Mouse (Mus musculus): ENCODE measurements at regions not wholly inside any gene's neighbourhood (a gene's known extent, or its start where the extent isn't known, plus 50 kb on each side); places are given as distances from the start of the nearest gene placed in this dataset.

GRCm38 (mm10) chr19:6684921-6685320 is 142.1 kb upstream of the Slc22a12 start:
- intact Hi-C loops (cut with DNase I), result no loop called here
- no peak for DNase-seq (ENCODE audit: low spot score in 2 of 2)

DNA sequence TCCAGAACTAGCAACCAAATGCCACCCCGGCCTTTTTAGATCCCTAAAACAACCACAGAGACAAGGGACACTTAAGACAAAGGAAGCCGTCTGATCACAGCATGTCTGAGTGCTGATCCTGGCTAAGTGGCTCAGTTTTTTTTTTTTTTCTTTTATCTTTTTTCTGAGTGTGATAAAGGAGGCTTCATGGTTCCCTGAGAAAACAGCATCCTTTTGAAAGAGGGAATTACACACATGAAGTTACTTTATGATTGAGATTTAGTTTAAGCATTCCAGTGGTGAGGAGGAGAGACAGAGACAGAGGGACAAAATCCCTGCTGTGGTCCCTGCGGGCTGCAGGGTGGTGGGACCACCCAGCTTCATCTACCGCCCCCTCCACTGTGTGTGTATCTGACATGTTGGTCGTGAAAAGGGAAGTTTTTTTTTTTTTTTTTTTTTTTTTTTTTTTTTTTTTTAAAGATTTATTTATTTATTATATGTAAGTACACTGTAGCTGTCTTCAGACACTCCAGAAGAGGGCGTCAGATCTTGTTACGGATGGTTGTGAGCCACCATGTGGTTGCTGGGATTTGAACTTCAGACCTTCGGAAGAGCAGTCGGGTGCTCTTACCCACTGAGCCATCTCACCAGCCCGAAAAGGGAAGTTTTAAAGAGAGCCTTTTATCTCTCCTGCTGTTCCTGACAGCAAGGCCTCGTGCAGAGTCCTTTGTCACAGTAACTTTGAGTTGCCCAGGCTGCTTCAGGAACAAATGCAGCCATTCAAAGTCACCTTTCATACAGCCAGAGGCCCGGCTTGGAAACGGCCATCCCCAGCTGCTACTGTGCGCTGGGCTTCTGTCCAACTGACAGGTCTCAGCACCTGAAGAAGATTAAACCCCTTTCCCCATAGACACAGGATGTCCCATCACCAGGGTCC is 136.8 kb upstream of the Slc22a12 start:
- DNase-seq (ENCODE audit: low spot score in 2 of 2), result no peak
- intact Hi-C loops (cut with DNase I), result no loop called here

GRCm38 (mm10) chr19:6677511-6677910 is 134.7 kb upstream of the Slc22a12 start:
- intact Hi-C loops (cut with DNase I), result no loop called here

GRCm38 (mm10) chr19:6675586-6675985 is 132.8 kb upstream of the Slc22a12 start:
- intact Hi-C loops (cut with DNase I), result no loop called here
- no peak for DNase-seq (ENCODE audit: low spot score in 2 of 2)

More at GRCm38 (mm10) chr19:6677511-6677910, 134.7 kb upstream of the Slc22a12 start:
- no peak for DNase-seq (ENCODE audit: low spot score in 2 of 2)

GRCm38 (mm10) chr19:6671696-6672095 is 128.9 kb upstream of the Slc22a12 start:
- intact Hi-C loops (cut with DNase I), result no loop called here
- DNase-seq (ENCODE audit: low spot score in 2 of 2), result peak; percentile 77 to 83

GRCm38 (mm10) chr19:6669881-6670280 is 127.0 kb upstream of the Slc22a12 start:
- intact Hi-C loops (cut with DNase I), result no loop called here
- DNase-seq (ENCODE audit: low spot score in 2 of 2), result no peak

GRCm38 (mm10) chr19:6668545-6668944 is 125.7 kb upstream of the Slc22a12 start:
- no peak for DNase-seq (ENCODE audit: low spot score in 2 of 2)
- intact Hi-C loops (cut with DNase I), result no loop called here

GRCm38 (mm10) chr19:6666187-6666722 is 123.4 kb upstream of the Slc22a12 start:
- DNase-seq (ENCODE audit: low spot score in 2 of 2), result no peak

GRCm38 (mm10) chr19:6665264-6666054 is 122.6 kb upstream of the Slc22a12 start:
- intact Hi-C loops (cut with DNase I), result no loop called here
- no peak for DNase-seq (ENCODE audit: low spot score in 2 of 2)

More at GRCm38 (mm10) chr19:6666187-6666722, 123.4 kb upstream of the Slc22a12 start:
- intact Hi-C loops (cut with DNase I), result no loop called here

DNA sequence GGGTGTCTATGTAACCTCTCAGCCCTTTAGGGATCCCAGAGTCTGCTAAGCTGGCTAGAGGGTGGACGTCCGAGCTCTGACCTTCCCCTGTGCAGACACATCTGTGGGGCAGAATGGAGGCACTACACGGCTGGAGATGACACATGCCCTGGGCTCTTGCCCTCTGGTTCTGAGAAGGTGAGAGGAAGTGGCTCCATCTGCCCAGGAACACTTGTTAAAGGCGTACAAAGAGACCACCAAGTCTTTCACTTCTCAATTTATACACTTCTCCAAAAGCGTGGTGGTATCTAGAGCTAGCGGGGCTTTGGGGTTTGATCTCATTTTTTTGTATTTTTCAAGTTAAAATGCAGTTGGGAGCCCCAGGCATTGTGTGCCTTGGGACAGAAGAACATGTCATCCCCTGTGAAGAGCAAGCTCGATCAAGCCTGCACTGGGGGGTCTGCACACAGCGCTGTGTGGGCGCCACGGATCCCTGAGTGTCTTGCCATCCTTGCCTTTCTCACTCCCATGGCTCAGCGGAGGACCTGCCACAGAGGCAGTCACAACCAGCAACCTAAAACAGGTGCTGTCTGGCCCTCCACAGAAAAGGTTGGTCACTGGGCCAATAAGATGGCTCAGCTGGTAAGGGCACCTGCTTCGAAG is 121.6 kb upstream of the Slc22a12 start:
- intact Hi-C loops (cut with DNase I), result no loop called here
- DNase-seq (ENCODE audit: low spot score in 2 of 2), result no peak

DNA sequence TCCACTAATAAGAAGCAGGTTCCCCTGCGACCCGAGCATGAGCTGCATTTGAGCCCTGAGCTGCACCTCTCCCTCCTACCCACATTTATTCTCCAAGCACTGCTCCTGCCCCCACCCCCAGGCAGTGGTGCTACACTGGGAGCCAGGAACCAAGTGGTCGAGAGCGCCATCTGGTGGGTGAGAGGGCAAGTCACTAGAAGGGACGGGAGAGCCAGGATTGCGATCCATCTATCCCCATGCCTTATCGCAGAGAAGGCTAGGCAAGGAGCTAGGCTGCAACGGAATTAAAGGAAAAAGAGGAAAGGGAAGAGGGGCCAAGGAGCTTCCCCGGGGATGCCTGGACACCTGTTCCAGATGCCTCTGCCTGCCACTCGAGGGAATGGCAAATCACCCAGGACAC is 120.6 kb upstream of the Slc22a12 start:
- DNase-seq (ENCODE audit: low spot score in 2 of 2), result peak; percentile 91 to 94
- intact Hi-C loops (cut with DNase I), result loop anchor here (2.0 kb wide), 1 partner anchor 171 kb away; no protein-coding TSS in a partner anchor

DNA sequence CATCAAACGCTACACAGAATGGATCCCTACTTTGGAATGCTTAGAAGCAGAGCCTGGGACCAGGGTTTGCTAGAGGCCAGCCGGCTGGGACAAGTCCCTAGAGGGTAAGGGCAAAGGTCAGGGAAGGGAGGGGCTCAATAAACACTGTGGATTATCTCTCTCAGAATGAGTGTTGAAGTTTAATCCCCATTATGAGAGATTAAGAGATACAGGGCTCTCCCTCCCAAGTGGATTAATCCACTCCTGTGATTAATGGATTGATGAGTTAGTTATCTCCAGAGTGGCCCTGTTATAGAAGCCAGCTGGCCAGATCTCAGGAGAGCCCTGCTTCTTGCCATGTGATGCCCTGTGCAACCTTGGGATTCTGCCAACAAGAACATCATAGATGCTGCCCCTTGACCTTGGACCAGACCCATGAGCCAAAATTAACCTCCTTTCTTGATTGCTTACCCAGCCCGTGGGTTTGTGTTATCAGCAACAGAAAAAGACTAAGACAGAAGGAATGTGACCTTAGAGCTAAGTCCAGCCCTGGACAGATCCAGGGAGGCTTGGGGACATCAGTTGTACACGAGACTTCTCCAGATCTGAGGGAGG is 119.6 kb upstream of the Slc22a12 start:
- no peak for DNase-seq (ENCODE audit: low spot score in 2 of 2)
- intact Hi-C loops (cut with DNase I), result loop anchor here (2.0 kb wide), 1 partner anchor 170 kb away; no protein-coding TSS in a partner anchor

DNA sequence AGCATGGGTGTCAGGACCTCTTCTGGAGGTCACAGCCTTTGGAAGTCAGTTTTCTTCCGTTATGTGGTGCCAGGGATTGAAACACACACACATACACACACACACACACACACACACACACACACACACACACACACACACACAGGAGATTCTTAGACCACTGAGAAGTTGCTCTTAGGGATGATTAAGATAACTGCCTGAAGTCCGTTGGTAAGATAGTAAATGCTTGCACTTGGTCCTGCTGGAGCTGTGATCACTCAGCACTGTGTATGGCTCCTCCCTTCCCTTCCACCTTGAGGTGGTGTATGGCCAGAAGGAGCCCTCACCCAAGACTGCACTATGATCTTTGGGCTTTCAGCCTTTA is 118.7 kb upstream of the Slc22a12 start:
- no peak for DNase-seq (ENCODE audit: low spot score in 2 of 2)
- intact Hi-C loops (cut with DNase I), result no loop called here

GRCm38 (mm10) chr19:6660723-6661507 is 118.1 kb upstream of the Slc22a12 start:
- no peak for DNase-seq (ENCODE audit: low spot score in 2 of 2)
- intact Hi-C loops (cut with DNase I), result no loop called here

GRCm38 (mm10) chr19:6660157-6660556 is 117.3 kb upstream of the Slc22a12 start:
- no peak for DNase-seq (ENCODE audit: low spot score in 2 of 2)
- intact Hi-C loops (cut with DNase I), result no loop called here

- DNase-seq (ENCODE audit: low spot score in 2 of 2), result no peak
- intact Hi-C loops (cut with DNase I), result no loop called here
Measured at GRCm38 (mm10) chr19:6654550-6654949, 111.7 kb upstream of the Slc22a12 start.

DNA sequence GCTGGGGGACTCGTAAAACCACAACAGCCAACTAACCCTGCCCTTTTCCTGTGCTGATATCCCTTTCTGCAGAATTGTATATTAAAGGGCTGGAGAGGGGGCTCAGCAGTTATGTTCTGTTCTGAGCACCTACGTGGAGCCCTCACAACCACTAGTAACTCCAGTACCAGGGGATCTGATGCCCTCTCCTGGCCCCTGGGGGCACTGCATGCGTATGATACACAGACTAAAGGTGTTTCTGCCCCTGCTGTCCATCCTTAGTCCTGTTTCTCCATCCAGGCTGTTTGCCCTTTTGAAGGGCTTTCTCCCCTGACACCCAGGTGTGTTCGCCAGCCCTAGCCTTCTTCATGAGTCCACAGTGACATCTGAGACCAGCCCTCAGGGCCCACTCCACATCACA is 109.9 kb upstream of the Slc22a12 start:
- DNase-seq (ENCODE audit: low spot score in 2 of 2), result no peak
- intact Hi-C loops (cut with DNase I), result no loop called here

DNA sequence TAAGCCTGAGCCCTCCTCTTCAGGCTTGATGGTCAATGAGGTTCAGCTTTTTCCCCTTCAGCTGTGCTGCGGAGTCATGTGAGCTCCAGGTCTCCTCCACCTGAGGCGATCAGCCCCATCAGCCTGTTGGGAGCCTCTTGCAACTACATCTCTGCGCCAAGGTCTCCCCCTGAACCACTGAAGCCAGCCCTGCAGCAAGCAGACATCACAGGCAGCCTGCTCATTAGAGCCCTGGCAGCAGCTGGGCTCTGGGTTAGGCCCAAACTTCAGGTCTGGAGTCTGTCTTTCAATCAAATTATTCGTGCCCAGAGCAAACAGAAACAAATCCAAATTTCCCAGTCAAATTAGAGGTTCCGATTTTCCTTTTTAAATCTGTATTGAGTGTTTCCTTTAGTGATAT is 108.4 kb upstream of the Slc22a12 start:
- intact Hi-C loops (cut with DNase I), result no loop called here
- no peak for DNase-seq (ENCODE audit: low spot score in 2 of 2)

- DNase-seq (ENCODE audit: low spot score in 2 of 2), result no peak
- intact Hi-C loops (cut with DNase I), result no loop called here
Measured at GRCm38 (mm10) chr19:6649885-6650284, 107.1 kb upstream of the Slc22a12 start.

Data from left cerebral cortex, postnatal 14 days (tissue).